In the genomic region with DNA sequence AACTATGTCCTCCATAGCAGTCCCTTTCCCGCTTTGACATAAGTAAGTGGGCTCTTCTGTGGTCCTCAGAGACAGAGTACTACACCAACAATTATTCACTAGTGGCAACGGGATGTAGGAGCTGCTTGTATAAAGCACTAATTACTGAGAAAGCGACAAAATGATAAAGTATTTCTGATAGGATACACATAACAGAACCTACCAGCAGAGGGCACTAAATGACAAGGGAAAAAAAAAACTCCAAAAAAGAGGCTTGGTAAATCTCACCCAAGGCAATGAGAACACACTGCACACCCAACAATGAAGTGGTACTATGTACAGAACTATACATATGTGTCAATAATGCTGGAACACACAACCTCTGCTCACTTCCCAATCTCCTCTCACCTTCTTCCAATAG, we compare ENCODE assay signal across 12 mouse cellular contexts. TPM values are rescaled to one million over a fixed set of nuclear protein-coding genes. Genes with fewer than 3 reads are reported as not detected.
A peak's percentile ranks its signal among the peaks of the same experiment; 100 is the strongest.
DNase-seq lines count a peak whose midpoint lies in the region; ATAC-seq and TF ChIP-seq lines count a peak whose summit lies in the region.
"Had no signal": no experiment of that assay in that cellular context is flagged by ENCODE, and none has a peak within 500 bp of the region (broad histone marks: within the 10 kb centered on the region; RNA-seq: fewer than 3 reads in every experiment).

No protein-coding gene starts in this region.

- H3K27me3 ChIP-seq in hindbrain, embryonic 14.5 days (ENCODE audit: control insufficient read depth, insufficient read depth, low read length): no peaks in the 10 kb centered on the region
- H3K27me3 ChIP-seq in hindbrain, embryonic 10.5 days (ENCODE audit: insufficient read depth, poor library complexity, severe bottlenecking): no peaks in the 10 kb centered on the region
- H3K27me3 ChIP-seq in midbrain, postnatal 0 days (ENCODE audit: insufficient read depth, low read length): no peaks in the 10 kb centered on the region
- H3K27me3 ChIP-seq in midbrain, embryonic 13.5 days: no peaks in the 10 kb centered on the region
- H3K27me3 ChIP-seq in hindbrain, embryonic 16.5 days (replicated peaks; ENCODE audit: control insufficient read depth, insufficient read depth, low read length): no peaks in the 10 kb centered on the region
- H3K27me3 ChIP-seq: limb, embryonic 12.5 days; neural tube, embryonic 12.5 days had no signal

- peak; percentile 63 for DNase-seq in hindbrain, embryonic 14.5 days (ENCODE audit: low spot score)
- no peak for DNase-seq in hindbrain, embryonic 10.5 days (ENCODE audit: low spot score)
- peak; percentile 40 for DNase-seq in midbrain, postnatal 0 days (ENCODE audit: low spot score)
- DNase-seq in naive thymus-derived CD4-positive, alpha-beta T cell, adult 2 months (ENCODE audit: low read depth): peak; percentile 47
- DNase-seq in left cerebral cortex, postnatal 10 days (ENCODE audit: extremely low spot score in 1 of 2, low spot score in 2 of 2): no peak
- DNase-seq: adrenal gland, postnatal 36 days had no signal

- intact Hi-C loops in left cerebral cortex, postnatal 10 days (cut with DNase I): loop anchor here (5.0 kb wide), 1 partner anchor 180 kb away; no protein-coding TSS in a partner anchor

- no peaks in the 10 kb centered on the region for H3K9me3 ChIP-seq in hindbrain, embryonic 14.5 days (ENCODE audit: control insufficient read depth, low read length)
- no peaks in the 10 kb centered on the region for H3K9me3 ChIP-seq in hindbrain, embryonic 10.5 days
- no peaks in the 10 kb centered on the region for H3K9me3 ChIP-seq in midbrain, postnatal 0 days (ENCODE audit: low read length)
- H3K9me3 ChIP-seq in midbrain, embryonic 13.5 days: no peaks in the 10 kb centered on the region
- no peaks in the 10 kb centered on the region for H3K9me3 ChIP-seq in hindbrain, embryonic 16.5 days (ENCODE audit: control insufficient read depth, low read length)
- H3K9me3 ChIP-seq: limb, embryonic 12.5 days; neural tube, embryonic 12.5 days had no signal

- no peak overlapping the region for H3K4me3 ChIP-seq in hindbrain, embryonic 14.5 days (replicated peaks; ENCODE audit: low read length)
- no peak overlapping the region for H3K4me3 ChIP-seq in hindbrain, embryonic 10.5 days
- no peak overlapping the region for H3K4me3 ChIP-seq in midbrain, postnatal 0 days (ENCODE audit: low read depth, low read length)
- H3K4me3 ChIP-seq in midbrain, embryonic 13.5 days (replicated peaks): no peak overlapping the region
- H3K4me3 ChIP-seq in hindbrain, embryonic 16.5 days (ENCODE audit: low read length): no peak overlapping the region
- H3K4me3 ChIP-seq: erythroblast, embryonic 14.5 days; limb, embryonic 12.5 days; neural tube, embryonic 12.5 days had no signal

- TF ChIP-seq CTCF in midbrain, postnatal 0 days (IDR thresholded peaks at IDR 0.05): peak; percentile 67

- H3K27ac ChIP-seq in hindbrain, embryonic 14.5 days: no peak overlapping the region
- H3K27ac ChIP-seq in hindbrain, embryonic 10.5 days: no peak overlapping the region
- no peak overlapping the region for H3K27ac ChIP-seq in midbrain, postnatal 0 days (ENCODE audit: low read depth, low read length)
- no peak overlapping the region for H3K27ac ChIP-seq in midbrain, embryonic 13.5 days
- H3K27ac ChIP-seq in hindbrain, embryonic 16.5 days (ENCODE audit: low read depth, low read length): no peak overlapping the region
- H3K27ac ChIP-seq: limb, embryonic 12.5 days; neural tube, embryonic 12.5 days had no signal

- no peaks in the 10 kb centered on the region for H3K4me1 ChIP-seq in hindbrain, embryonic 14.5 days (replicated peaks; ENCODE audit: control insufficient read depth, insufficient read depth, low read length)
- no peaks in the 10 kb centered on the region for H3K4me1 ChIP-seq in hindbrain, embryonic 10.5 days (replicated peaks)
- no peaks in the 10 kb centered on the region for H3K4me1 ChIP-seq in midbrain, postnatal 0 days (ENCODE audit: insufficient read depth, low read length)
- H3K4me1 ChIP-seq in midbrain, embryonic 13.5 days (replicated peaks): no peaks in the 10 kb centered on the region
- H3K4me1 ChIP-seq in hindbrain, embryonic 16.5 days (ENCODE audit: control insufficient read depth, insufficient read depth, low read depth, low read length): no peaks in the 10 kb centered on the region
- H3K4me1 ChIP-seq: limb, embryonic 12.5 days; neural tube, embryonic 12.5 days had no signal

- 73% methylated on average over 3 of the region's 3 CpGs for WGBS in hindbrain, embryonic 14.5 days
- 79% methylated on average over 3 of the region's 3 CpGs for WGBS in hindbrain, embryonic 10.5 days
- 76% methylated on average over 3 of the region's 3 CpGs for WGBS in midbrain, postnatal 0 days
- 70% methylated on average over 3 of the region's 3 CpGs for whole genome bisulfite sequencing in midbrain, embryonic 13.5 days
- 65% methylated on average over 3 of the region's 3 CpGs for WGBS in hindbrain, embryonic 16.5 days

- H3K9ac ChIP-seq in hindbrain, embryonic 14.5 days: no peak overlapping the region
- no peak overlapping the region for H3K9ac ChIP-seq in midbrain, postnatal 0 days (replicated peaks; ENCODE audit: low read length, poor library complexity, severe bottlenecking)
- H3K9ac ChIP-seq in midbrain, embryonic 13.5 days (replicated peaks): no peak overlapping the region
- H3K9ac ChIP-seq in hindbrain, embryonic 16.5 days (ENCODE audit: low read depth, low read length): no peak overlapping the region
- H3K9ac ChIP-seq: limb, embryonic 12.5 days; neural tube, embryonic 12.5 days had no signal

- ATAC-seq in hindbrain, embryonic 14.5 days (ENCODE audit: low FRiP score): no peak
- ATAC-seq in midbrain, postnatal 0 days (ENCODE audit: low FRiP score): no peak
- ATAC-seq in midbrain, embryonic 13.5 days: no peak
- ATAC-seq in activated CD4-positive, CD25-positive, alpha-beta regulatory T cell, adult 4 months: peak; percentile 61
- no peak for ATAC-seq in hindbrain, embryonic 16.5 days

- H3K36me3 ChIP-seq in hindbrain, embryonic 14.5 days (replicated peaks; ENCODE audit: control insufficient read depth, insufficient read depth): peaks cover 8% of the 10 kb centered on the region; the same call in 1 of the 2 replicates
- H3K36me3 ChIP-seq in hindbrain, embryonic 10.5 days: peaks cover 44% of the 10 kb centered on the region
- no peaks in the 10 kb centered on the region for H3K36me3 ChIP-seq in midbrain, postnatal 0 days (ENCODE audit: insufficient read depth, low read length)
- H3K36me3 ChIP-seq in midbrain, embryonic 13.5 days: peaks cover 15% of the 10 kb centered on the region
- H3K36me3 ChIP-seq in hindbrain, embryonic 16.5 days (ENCODE audit: control insufficient read depth, insufficient read depth, low read length): no peaks in the 10 kb centered on the region

- no peak overlapping the region for H3K4me2 ChIP-seq in hindbrain, embryonic 14.5 days (replicated peaks)
- H3K4me2 ChIP-seq in midbrain, postnatal 0 days (ENCODE audit: low read depth, low read length, poor library complexity, severe bottlenecking): no peak overlapping the region
- H3K4me2 ChIP-seq in midbrain, embryonic 13.5 days (replicated peaks): no peak overlapping the region
- H3K4me2 ChIP-seq in hindbrain, embryonic 16.5 days (ENCODE audit: low read length): no peak overlapping the region
- H3K4me2 ChIP-seq: limb, embryonic 12.5 days; neural tube, embryonic 12.5 days had no signal

RNA-seq across cellular contexts. Expression of a gene that starts 29.4 kb away (rescaled TPM):
- 149 and 164 TPM in 2 replicates for polyA plus RNA-seq in hindbrain, embryonic 14.5 days (2014; fragmentation: Nextera tagmentation; extraction: Ambion mirVana)
- 67.8 and 92.2 TPM in 2 replicates for polyA plus RNA-seq in hindbrain, embryonic 10.5 days (2016; fragmentation: Nextera tagmentation; extraction: Ambion mirVana)
- 119 and 170 TPM in 2 replicates for total RNA-seq in midbrain, postnatal 0 days (2014; rRNA removed)
- 200 and 212 TPM in 2 replicates for polyA plus RNA-seq in midbrain, postnatal 0 days (2015; fragmentation: Nextera tagmentation; extraction: Ambion mirVana)
- 108 and 142 TPM in 2 replicates for polyA plus RNA-seq in midbrain, embryonic 13.5 days (2015; fragmentation: Nextera tagmentation; extraction: Ambion mirVana)
- polyA plus RNA-seq in activated CD4-positive, CD25-positive, alpha-beta regulatory T cell, adult 4 months (2017; shearing (Covaris generic)): 10 to 100 TPM; 60.4 to 70.0 TPM
- total RNA-seq in left cerebral cortex, postnatal 10 days (2021): 10 to 100 TPM; 88.7 to 91.8 TPM
- polyA plus RNA-seq in hindbrain, embryonic 16.5 days (2015; fragmentation: Nextera tagmentation; extraction: Ambion mirVana): 115 and 116 TPM in 2 replicates

RNA-seq across cellular contexts. Expression of a gene that starts 47.6 kb away (rescaled TPM):
- 0.25 and 0.47 TPM in 2 replicates for polyA plus RNA-seq in hindbrain, embryonic 14.5 days (2014; fragmentation: Nextera tagmentation; extraction: Ambion mirVana)
- 0.10 and 0.27 TPM in 2 replicates for polyA plus RNA-seq in hindbrain, embryonic 10.5 days (2016; fragmentation: Nextera tagmentation; extraction: Ambion mirVana)
- total RNA-seq in midbrain, postnatal 0 days (2014; rRNA removed): 0.94 and 1.3 TPM in 2 replicates
- polyA plus RNA-seq in midbrain, postnatal 0 days (2015; fragmentation: Nextera tagmentation; extraction: Ambion mirVana): 0.15 and 0.17 TPM in 2 replicates
- polyA plus RNA-seq in midbrain, embryonic 13.5 days (2015; fragmentation: Nextera tagmentation; extraction: Ambion mirVana): 0.18 and 0.51 TPM in 2 replicates
- under 1 TPM; 0.09 to 0.13 TPM for polyA plus RNA-seq in activated CD4-positive, CD25-positive, alpha-beta regulatory T cell, adult 4 months (2017; shearing (Covaris generic))
- 1 to 10 TPM in 1 of 2 experiments, under 1 TPM in 1; 0.69 to 1.1 TPM for total RNA-seq in left cerebral cortex, postnatal 10 days (2021)
- 0.21 and 0.29 TPM in 2 replicates for polyA plus RNA-seq in hindbrain, embryonic 16.5 days (2015; fragmentation: Nextera tagmentation; extraction: Ambion mirVana)
- polyA plus RNA-seq: erythroblast, embryonic 14.5 days had no signal

Comparison
In these comparisons a context has a peak if more than half of its experiments do, and no peak if none do; other contexts are left out.
1. DNase-seq: peak in hindbrain, embryonic 14.5 days (single experiment), midbrain, postnatal 0 days (single experiment) and naive thymus-derived CD4-positive, alpha-beta T cell, adult 2 months (single experiment); none in hindbrain, embryonic 10.5 days (single experiment) and left cerebral cortex, postnatal 10 days (0 of 2).